Mouse (Mus musculus) MEL (cell line): ENCODE results near the gene Trim16. TPM values are rescaled to one million over a fixed set of nuclear protein-coding genes. Genes with fewer than 3 reads are reported as not detected.

Source experiments
- DNase-seq: peaks from one replicate; pipeline ENCODE4 v3.0.0; 2011; ENCODE audit warnings: low read depth, low spot score
- H3K27ac ChIP-seq: 2 replicates; pipeline ENCODE4 v1.5.1; 2012; ENCODE audit warnings: low read depth, mild to moderate bottlenecking, control low read depth, low read length, moderate library complexity; ENCODE audit not compliant: control insufficient read depth
- H3K27me3 ChIP-seq, 2 experiments: fragments of 150-350 bp in 1 of 2; sonication (generic) in 1 of 2; 2 replicates each; pipeline ENCODE4 v1.6.1; 2012; ENCODE audit warnings: low read length in 2 of 2, mild to moderate bottlenecking in 2 of 2, improper control_type of control experiment in 1 of 2, moderate library complexity in 1 of 2; ENCODE audit not compliant: insufficient read depth in 2 of 2, control insufficient read depth in 1 of 2
- H3K36me3 ChIP-seq, 2 experiments: 2 replicates each; pipeline ENCODE4 v1.6.1; 2012 to 2014; ENCODE audit warnings: low read length in 2 of 2, improper control_type of control experiment in 1 of 2, inconsistent platforms in 1 of 2, mild to moderate bottlenecking in 1 of 2; ENCODE audit not compliant: insufficient read depth in 2 of 2, control insufficient read depth in 1 of 2
- H3K4me1 ChIP-seq, 2 experiments: fragments of 150-350 bp in 1 of 2; sonication (generic) in 1 of 2; 2 replicates each; pipeline ENCODE4 v1.6.1; 2012; ENCODE audit warnings: low read length in 2 of 2, improper control_type of control experiment in 1 of 2, mild to moderate bottlenecking in 1 of 2; ENCODE audit not compliant: insufficient read depth in 2 of 2, control insufficient read depth in 1 of 2
- H3K4me3 ChIP-seq, 2 experiments: fragments of 150-350 bp in 1 of 2; sonication (generic) in 1 of 2; 2 replicates each; pipeline ENCODE4 v1.5.1; 2012; ENCODE audit warnings: low read depth in 2 of 2, low read length in 2 of 2, mild to moderate bottlenecking in 2 of 2, moderate library complexity in 2 of 2, control low read depth in 1 of 2, improper control_type of control experiment in 1 of 2; ENCODE audit not compliant: control insufficient read depth in 1 of 2, insufficient read depth in 1 of 2
- H3K79me2 ChIP-seq: 2 replicates; pipeline ENCODE4 v1.6.1; 2012; ENCODE audit warnings: mild to moderate bottlenecking, low read length, moderate library complexity; ENCODE audit not compliant: control insufficient read depth, poor library complexity, insufficient read depth
- H3K9ac ChIP-seq: 2 replicates; pipeline ENCODE4 v1.6.1; 2012; ENCODE audit warnings: low read depth, mild to moderate bottlenecking, control low read depth, low read length, moderate library complexity; ENCODE audit not compliant: control insufficient read depth, poor library complexity, severe bottlenecking
- H3K9me3 ChIP-seq: fragments of 150-350 bp; sonication (generic); replicated peaks from 2 replicates; pipeline ENCODE4 v1.6.1; 2012; ENCODE audit warnings: mild to moderate bottlenecking, low read length, improper control_type of control experiment, moderate library complexity; ENCODE audit not compliant: insufficient read depth
- BHLHE40 ChIP-seq: IDR thresholded peaks from 2 replicates; pipeline ENCODE4 v1.6.1; 2012; ENCODE audit warnings: low read depth, mild to moderate bottlenecking, inconsistent platforms, low read length, improper control_type of control experiment, borderline replicate concordance
- CHD2 ChIP-seq: IDR thresholded peaks from 2 replicates; pipeline ENCODE4 v1.6.1; 2011; ENCODE audit warnings: low read length, improper control_type of control experiment
- E2F4 ChIP-seq: IDR thresholded peaks from 2 replicates; pipeline ENCODE4 v1.6.1; 2011; ENCODE audit warnings: low read depth, low read length, improper control_type of control experiment, borderline replicate concordance
- EP300 ChIP-seq, 2 experiments: IDR thresholded peaks; 2 replicates each; pipeline ENCODE4 v1.6.1; 2011; ENCODE audit warnings: improper control_type of control experiment in 2 of 2, low read length in 2 of 2, low read depth in 1 of 2, mild to moderate bottlenecking in 1 of 2
- ETS1 ChIP-seq: IDR thresholded peaks from 2 replicates; pipeline ENCODE4 v1.6.1; 2012; ENCODE audit warnings: low read depth, mild to moderate bottlenecking, inconsistent platforms, low read length, improper control_type of control experiment, moderate library complexity
- HCFC1 ChIP-seq: IDR thresholded peaks from 2 replicates; pipeline ENCODE4 v1.6.1; 2012; ENCODE audit warnings: low read depth, mild to moderate bottlenecking, inconsistent platforms, low read length, improper control_type of control experiment, moderate library complexity
- JUND ChIP-seq: IDR thresholded peaks from 2 replicates; pipeline ENCODE4 v1.6.1; 2011; ENCODE audit warnings: low read depth, mild to moderate bottlenecking, improper control_type of control experiment, low read length
- KAT2A ChIP-seq: conservative IDR thresholded peaks from 2 replicates; pipeline ENCODE4 v1.6.1; 2012; ENCODE audit warnings: low read depth, low read length, improper control_type of control experiment, inconsistent platforms
- MAFK ChIP-seq: IDR thresholded peaks from 2 replicates; pipeline ENCODE4 v1.6.1; 2011; ENCODE audit warnings: low read depth, mild to moderate bottlenecking, low read length, improper control_type of control experiment, borderline replicate concordance
- MEF2A ChIP-seq: IDR thresholded peaks from 2 replicates; pipeline ENCODE4 v1.6.1; 2014; ENCODE audit warnings: low read depth, mild to moderate bottlenecking, inconsistent platforms, low read length, improper control_type of control experiment; ENCODE audit not compliant: poor library complexity, insufficient replicate concordance, severe bottlenecking; ENCODE audit errors: extremely low read depth
- MYB ChIP-seq: IDR thresholded peaks from 2 replicates; pipeline ENCODE4 v1.6.1; 2011; ENCODE audit warnings: mild to moderate bottlenecking, low read depth, low read length, improper control_type of control experiment
- MYC ChIP-seq: IDR thresholded peaks from 2 replicates; pipeline ENCODE4 v1.6.1; 2011; ENCODE audit warnings: low read depth, mild to moderate bottlenecking, low read length, improper control_type of control experiment, moderate library complexity
- NRF1 ChIP-seq: IDR thresholded peaks from 2 replicates; pipeline ENCODE4 v1.6.1; 2014; ENCODE audit warnings: low read depth, mild to moderate bottlenecking, inconsistent platforms, low read length, improper control_type of control experiment, moderate library complexity; ENCODE audit not compliant: poor library complexity, insufficient read depth, severe bottlenecking
- POLR2A ChIP-seq, 2 experiments: IDR thresholded peaks; 2 replicates each; pipeline ENCODE4 v1.6.1; 2011 to 2012; ENCODE audit warnings: low read length in 2 of 2, mild to moderate bottlenecking in 2 of 2, control low read depth in 1 of 2, improper control_type of control experiment in 1 of 2, low read depth in 1 of 2, moderate library complexity in 1 of 2; ENCODE audit not compliant: control insufficient read depth in 1 of 2, insufficient read depth in 1 of 2, poor library complexity in 1 of 2
- POLR2AphosphoS5 ChIP-seq: IDR thresholded peaks from 2 replicates; pipeline ENCODE4 v1.6.1; 2012; ENCODE audit warnings: low read depth, borderline replicate concordance, mild to moderate bottlenecking, inconsistent platforms, low read length, moderate library complexity, mixed read lengths
- RAD21 ChIP-seq: IDR thresholded peaks from 2 replicates; pipeline ENCODE4 v1.6.1; 2011; ENCODE audit warnings: mild to moderate bottlenecking, low read depth, low read length, improper control_type of control experiment
- RCOR1 ChIP-seq: IDR thresholded peaks from 2 replicates; pipeline ENCODE4 v1.6.1; 2012; ENCODE audit warnings: low read depth, mild to moderate bottlenecking, inconsistent platforms, low read length, improper control_type of control experiment
- SIN3A ChIP-seq: IDR thresholded peaks from 2 replicates; pipeline ENCODE4 v1.6.1; 2012; ENCODE audit warnings: low read length, improper control_type of control experiment, inconsistent platforms
- TBP ChIP-seq: IDR thresholded peaks from 2 replicates; pipeline ENCODE4 v1.8.0; 2011; ENCODE audit warnings: low read depth, low read length, improper control_type of control experiment
- TCF12 ChIP-seq: IDR thresholded peaks from 2 replicates; pipeline ENCODE4 v1.6.1; 2014; ENCODE audit warnings: low read depth, mild to moderate bottlenecking, inconsistent platforms, low read length, improper control_type of control experiment, moderate library complexity
- USF1 ChIP-seq: IDR thresholded peaks from 2 replicates; pipeline ENCODE4 v1.6.1; 2014; ENCODE audit warnings: low read depth, mild to moderate bottlenecking, inconsistent platforms, low read length, improper control_type of control experiment, moderate library complexity
- ZKSCAN1 ChIP-seq: IDR thresholded peaks from 2 replicates; pipeline ENCODE4 v1.6.1; 2012; ENCODE audit warnings: low read depth, mild to moderate bottlenecking, inconsistent platforms, low read length, improper control_type of control experiment, moderate library complexity
- ZMIZ1 ChIP-seq: IDR thresholded peaks from 2 replicates; pipeline ENCODE4 v1.6.1; 2012; ENCODE audit warnings: low read depth, mild to moderate bottlenecking, inconsistent platforms, low read length, improper control_type of control experiment, moderate library complexity
- polyA plus RNA-seq, 2 experiments: library from polyadenylated mRNA; stranded (reverse) in 1 of 2; unstranded in 1 of 2; fragments of >175 nt in 1 of 2; fragments of >200 nt in 1 of 2; gene quantifications; 2 replicates each; pipeline versions ENCODE4 v1.2.1 to v1.2.4; 2012; ENCODE audit warnings: low replicate concordance in 2 of 2, low read depth in 1 of 2; ENCODE audit not compliant: insufficient read length in 2 of 2, insufficient read depth in 1 of 2, missing spikeins in 1 of 2
- total RNA-seq: library from RNA; depleted of rRNA; stranded (reverse); fragments of 300-350 nt; gene quantifications from 2 replicates; pipeline ENCODE4 v1.2.3, GENCODE M21; 2012

Trim16 gene
- total and polyA plus RNA-seq, 3 experiments = 3.1 to 5.5 TPM; not detected in 1

GRCm38 (mm10) chr11:62815438-62815837 is 4.6 kb upstream of the Trim16 start:
- TF ChIP-seq USF1 (no peak), MAFK (no peak), EP300 (IDR thresholded peaks at IDR 0.05; ENCODE audit: low read depth in 1 of 2, low read length in 2 of 2) (no peak), MEF2A (no peak), HCFC1 (0 out of 2 replicates have a peak, but pooled peaks have one; percentile 44)
- DNase-seq = peak; percentile 74
- Histone ChIP-seq H3K4me1 (peaks cover 15 to 34% of the 10 kb centered on the region in 2 experiments), H3K79me2 (no peaks in the 10 kb centered on the region), H3K27me3 (no peaks in the 10 kb centered on the region), H3K9me3 (no peaks in the 10 kb centered on the region), H3K36me3 (peaks cover 0 to 18% of the 10 kb centered on the region in 2 experiments; a peak in 2 of 4 replicates), H3K9ac (no peak overlapping the region), H3K4me3 (no peak overlapping the region), H3K27ac (no peak overlapping the region)

GRCm38 (mm10) chr11:62816591-62816990 is 3.4 kb upstream of the Trim16 start:
- no peak overlapping the region for H3K4me3 ChIP-seq
- no peaks in the 10 kb centered on the region for H3K9me3 ChIP-seq
- peaks cover 0 to 20% of the 10 kb centered on the region in 2 experiments; a peak in 2 of 4 replicates for H3K36me3 ChIP-seq
- peaks cover 15 to 36% of the 10 kb centered on the region in 2 experiments for H3K4me1 ChIP-seq
- DNase-seq = peak; percentile 47
- no peak overlapping the region for H3K27ac ChIP-seq
- H3K79me2 ChIP-seq = no peaks in the 10 kb centered on the region
- H3K27me3 ChIP-seq = no peaks in the 10 kb centered on the region
- no peak for TF ChIP-seq KAT2A
- no peak for TF ChIP-seq ZMIZ1
- no peak for TF ChIP-seq E2F4
- TF ChIP-seq ETS1 = 0 out of 2 replicates have a peak, but pooled peaks have one; percentile 53
- TF ChIP-seq JUND = no peak
- TF ChIP-seq, all 39 proteins: peak for 1
- no peak overlapping the region for H3K9ac ChIP-seq

- peak; percentile 68 for DNase-seq
- H3K79me2 ChIP-seq = no peaks in the 10 kb centered on the region
- H3K4me1 ChIP-seq = peaks cover 18 to 48% of the 10 kb centered on the region in 2 experiments
- H3K4me3 ChIP-seq = peak overlapping the region; percentile 49 to 52
- peak overlapping the region; percentile 58 for H3K27ac ChIP-seq
- H3K9ac ChIP-seq = peak overlapping the region; percentile 32
- H3K9me3 ChIP-seq = no peaks in the 10 kb centered on the region
- peaks cover 0 to 42% of the 10 kb centered on the region in 2 experiments; a peak in 2 of 4 replicates for H3K36me3 ChIP-seq
- H3K27me3 ChIP-seq = no peaks in the 10 kb centered on the region
- TF ChIP-seq HCFC1 = no peak
- TF ChIP-seq POLR2AphosphoS5 = no peak
- TF ChIP-seq MYC = peak; percentile 70
- TF ChIP-seq EP300 (IDR thresholded peaks at IDR 0.05; ENCODE audit: low read depth in 1 of 2, low read length in 2 of 2) = peak in 1 of 2 experiments; percentile 24; a peak in 3 of 4 replicates
- peak; percentile 69 for TF ChIP-seq TBP
- no peak for TF ChIP-seq NRF1
- no peak for TF ChIP-seq E2F4
- no peak for TF ChIP-seq CHD2
- peak in 1 of 2 experiments; percentile 58; a peak in 2 of 4 replicates for TF ChIP-seq POLR2A (IDR thresholded peaks at IDR 0.05; ENCODE audit: control insufficient read depth in 1 of 2, insufficient read depth in 1 of 2, low read depth in 1 of 2, low read length in 2 of 2, poor library complexity in 1 of 2)
- no peak for TF ChIP-seq KAT2A
- TF ChIP-seq MYB = no peak
- TF ChIP-seq SIN3A = peak; percentile 56; the same call in 1 of the 2 replicates
- no peak; the same call in 1 of the 2 replicates for TF ChIP-seq RCOR1
- peak; percentile 34; the same call in 1 of the 2 replicates for TF ChIP-seq TCF12
- TF ChIP-seq ZKSCAN1 = no peak
- no peak for TF ChIP-seq RAD21
- no peak for TF ChIP-seq BHLHE40
- no peak for TF ChIP-seq USF1
Observed at GRCm38 (mm10) chr11:62819059-62819686, 858 bp upstream of the Trim16 start.
